Mouse (Mus musculus) cerebellum, postnatal 36 days (tissue): ENCODE data around the gene Ush2a.

Experiments
- DNase-seq, 2 experiments: peaks; one replicate each; pipeline ENCODE4 v3.0.0; 2021 to 2022; ENCODE audit warnings: mixed read lengths in 2 of 2

Gene Ush2a

DNA sequence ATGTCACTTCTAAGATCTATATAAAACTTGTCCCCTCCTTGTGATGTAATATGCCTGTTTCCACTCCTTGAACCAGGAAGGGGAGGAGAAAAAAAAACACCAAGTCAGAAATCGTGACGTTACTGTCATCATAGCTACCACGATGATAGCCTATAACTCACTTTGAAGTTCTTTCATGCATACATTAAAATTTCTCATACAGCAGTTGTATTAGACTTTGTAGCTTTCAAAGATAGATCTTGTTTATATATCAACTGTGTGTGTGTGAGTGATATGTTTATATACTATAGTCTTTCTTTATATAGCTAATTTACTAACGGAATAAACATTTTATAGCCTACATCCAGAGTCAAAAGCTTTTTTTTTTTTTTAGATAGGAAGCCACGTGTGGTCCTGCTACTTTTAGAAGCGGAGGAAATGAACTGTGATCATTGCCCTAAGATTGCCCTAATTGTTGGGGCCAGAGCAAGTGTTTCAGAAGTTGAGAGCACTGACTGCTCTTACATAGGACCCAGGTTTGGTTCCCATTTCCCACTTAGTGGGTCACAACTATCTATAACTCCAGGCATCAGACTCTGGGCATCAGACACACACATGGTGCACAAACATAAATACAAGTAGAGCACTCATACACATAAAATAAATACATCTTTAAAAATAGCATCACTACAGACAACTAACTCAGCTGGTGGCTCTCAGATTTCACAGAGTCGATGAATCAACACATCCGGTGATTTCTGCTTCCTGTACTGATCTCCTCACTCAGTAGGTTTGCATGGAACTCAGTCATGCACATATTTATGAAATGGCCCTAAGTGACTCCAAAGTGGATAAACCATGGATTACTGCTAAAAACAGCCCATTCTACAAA, 413.1 kb downstream of the Ush2a start:
- no peak for DNase-seq

DNA sequence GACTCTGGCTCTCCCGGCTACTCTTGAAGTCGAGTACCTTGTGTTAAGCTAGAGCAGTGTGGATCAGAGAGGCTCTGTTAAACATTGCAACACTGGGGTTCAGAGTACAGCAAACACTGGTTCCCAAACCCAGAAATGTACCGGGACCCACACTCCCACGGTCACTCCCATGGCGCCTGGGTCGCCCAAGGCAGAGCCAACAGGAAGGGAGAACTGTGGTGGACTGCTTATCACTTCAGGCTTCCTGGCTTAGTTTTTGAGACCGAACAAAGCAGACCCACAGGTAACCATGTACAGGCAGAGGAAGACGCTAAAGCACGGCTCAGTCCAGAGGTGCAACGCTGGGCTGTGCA, 413.7 kb downstream of the Ush2a start:
- DNase-seq = no peak

DNA sequence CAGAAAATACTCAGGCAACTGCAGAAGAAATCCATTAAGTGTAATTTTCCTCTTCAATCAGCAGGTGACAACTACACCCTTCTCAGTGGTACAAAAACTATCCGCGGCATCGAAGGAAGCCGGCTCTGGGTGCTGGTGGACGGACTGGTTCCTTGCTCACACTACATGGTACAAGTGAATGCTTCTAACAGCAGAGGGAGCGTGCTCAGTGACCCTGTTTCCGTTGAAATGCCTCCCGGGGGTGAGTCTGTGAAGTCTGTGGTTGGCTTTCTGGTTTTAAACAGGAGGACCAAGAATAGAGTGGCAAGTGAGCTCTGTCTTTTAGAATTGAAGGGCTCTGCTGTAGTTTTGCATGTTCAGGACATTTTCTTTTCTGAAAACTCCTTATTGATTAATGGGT, 416.4 kb downstream of the Ush2a start:
- DNase-seq = no peak

DNA sequence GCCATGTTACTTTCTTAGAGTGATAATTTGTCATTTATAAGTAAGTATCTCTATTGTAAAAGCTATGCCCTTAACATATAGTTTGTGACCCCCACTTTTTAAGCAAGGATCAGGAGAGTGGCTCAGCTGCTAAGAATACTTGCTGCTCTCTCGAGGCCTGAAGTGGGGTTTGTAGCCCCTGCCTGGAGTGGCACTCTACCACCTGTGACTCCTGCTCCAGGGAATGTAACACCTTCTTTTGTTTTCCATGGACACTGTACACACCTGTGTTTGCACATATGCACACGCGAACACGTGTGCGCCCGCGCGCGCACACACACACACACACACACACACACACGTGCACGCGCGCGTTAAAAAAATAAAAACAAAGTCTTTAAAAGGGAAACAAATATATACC, 424.5 kb downstream of the Ush2a start:
- DNase-seq = no peak

DNA sequence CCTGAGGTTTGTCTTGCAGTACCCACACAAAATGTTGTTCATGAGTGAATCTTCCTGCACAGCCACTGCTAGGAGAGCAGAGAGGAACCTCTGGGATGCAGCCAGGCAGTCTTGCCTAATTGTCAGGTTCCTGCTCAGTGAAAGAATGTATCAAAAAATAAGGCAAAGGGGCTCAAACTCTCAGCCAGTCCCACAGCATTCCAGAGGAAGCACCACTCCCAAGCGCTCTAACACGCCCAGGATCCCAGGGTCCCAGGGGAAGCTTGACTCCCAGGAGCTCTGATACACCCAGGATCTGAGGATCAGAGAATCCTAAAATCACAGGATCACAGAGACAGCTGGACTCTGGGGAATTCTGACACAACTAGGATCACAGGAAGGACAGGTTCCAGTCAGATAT, 434.5 kb downstream of the Ush2a start:
- no peak for DNase-seq

- no peak for DNase-seq
These were observed 446.4 kb downstream of the Ush2a start for GRCm38 (mm10) chr1:188708176-188708575.

- DNase-seq = no peak
These were observed 446.9 kb downstream of the Ush2a start for GRCm38 (mm10) chr1:188708694-188709093.

- DNase-seq = no peak
These were observed 452.3 kb downstream of the Ush2a start for GRCm38 (mm10) chr1:188714131-188714530.

GRCm38 (mm10) chr1:188714941-188715340, 453.1 kb downstream of the Ush2a start:
- no peak for DNase-seq

GRCm38 (mm10) chr1:188716886-188717285, 455.1 kb downstream of the Ush2a start:
- no peak for DNase-seq

DNA sequence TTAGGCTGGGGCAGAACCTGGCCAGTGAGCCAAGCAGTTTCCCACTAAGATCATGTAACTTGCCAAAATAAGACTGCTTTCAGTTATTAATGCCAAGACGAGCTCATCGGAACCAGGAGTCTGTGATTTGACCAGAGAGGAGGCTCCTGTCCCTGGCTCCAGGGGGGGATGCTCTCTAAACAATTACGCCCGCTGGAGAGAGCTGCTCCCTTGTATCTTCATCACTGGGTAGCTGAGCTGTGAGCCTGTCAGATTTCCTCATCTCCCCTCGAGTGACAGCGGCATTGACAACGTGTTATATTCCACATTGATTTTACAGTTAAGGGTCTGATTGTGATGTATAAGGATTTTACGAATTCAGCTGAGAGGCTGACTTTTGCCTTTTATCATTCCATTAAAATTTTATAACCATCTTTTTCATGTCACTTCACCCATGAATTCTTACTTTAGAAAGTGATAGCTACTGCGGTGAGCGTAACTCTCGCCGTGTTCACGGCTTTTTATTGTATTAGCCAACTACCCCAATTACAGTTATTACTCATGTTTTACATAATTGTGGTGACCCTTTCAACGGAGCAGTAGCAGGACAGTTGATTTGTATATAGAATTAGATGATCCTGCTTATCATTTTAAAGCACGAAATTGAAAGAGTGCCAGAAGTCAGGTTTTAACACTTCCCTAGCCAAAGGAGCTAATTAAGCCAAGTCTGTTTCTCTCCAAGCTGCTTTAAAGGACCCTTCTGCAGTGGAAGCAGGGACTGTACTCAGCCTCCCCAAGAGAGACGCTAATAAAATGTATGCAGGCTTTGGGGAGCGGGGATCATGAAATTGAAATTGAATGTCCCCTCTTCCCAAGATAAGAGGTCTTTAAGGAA, 463.5 kb downstream of the Ush2a start:
- no peak for DNase-seq

GRCm38 (mm10) chr1:188726937-188727336, 465.1 kb downstream of the Ush2a start:
- no peak for DNase-seq

- DNase-seq = no peak
These were observed 466.8 kb downstream of the Ush2a start for GRCm38 (mm10) chr1:188728625-188729024.

DNA sequence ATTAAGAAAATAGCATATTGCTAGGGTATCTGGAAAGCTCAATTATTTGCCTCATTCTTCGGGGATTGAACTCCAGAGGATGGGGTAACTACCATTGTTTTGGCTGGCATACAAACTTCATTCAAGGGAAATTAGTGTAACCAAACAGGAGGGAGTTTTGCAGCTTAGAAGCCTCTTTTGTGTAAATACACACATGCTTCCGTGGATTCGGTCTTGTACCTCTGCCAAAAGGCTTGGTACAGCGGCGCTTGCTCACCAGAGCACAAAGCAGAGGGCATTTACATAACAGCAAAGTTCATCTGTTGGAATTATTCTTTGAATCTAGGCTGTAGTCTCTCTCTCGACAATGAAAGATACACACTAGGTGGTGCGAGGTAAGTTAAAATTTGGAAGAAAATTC, 467.4 kb downstream of the Ush2a start:
- no peak for DNase-seq

- no peak for DNase-seq
These were observed 473.0 kb downstream of the Ush2a start for GRCm38 (mm10) chr1:188734741-188735266.

DNA sequence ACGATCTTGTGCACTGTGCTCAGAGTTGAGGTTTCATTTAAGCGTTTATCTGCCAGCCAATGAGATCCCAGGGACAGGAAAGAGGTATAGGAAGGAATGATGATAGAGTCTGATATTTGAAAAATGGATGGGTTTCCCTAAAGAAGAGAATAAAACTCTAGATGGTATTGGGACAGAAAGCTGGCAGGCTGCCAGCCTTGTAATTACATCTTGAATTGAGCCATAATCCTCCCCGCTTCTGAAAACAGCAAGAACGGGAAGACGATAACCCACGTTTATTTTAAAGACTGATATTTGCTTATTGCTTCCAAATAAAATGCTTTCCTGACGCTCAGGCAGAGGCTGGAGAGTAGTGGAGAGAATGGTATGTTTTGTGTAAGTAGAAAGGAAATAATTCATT, 481.1 kb downstream of the Ush2a start:
- DNase-seq = no peak

DNA sequence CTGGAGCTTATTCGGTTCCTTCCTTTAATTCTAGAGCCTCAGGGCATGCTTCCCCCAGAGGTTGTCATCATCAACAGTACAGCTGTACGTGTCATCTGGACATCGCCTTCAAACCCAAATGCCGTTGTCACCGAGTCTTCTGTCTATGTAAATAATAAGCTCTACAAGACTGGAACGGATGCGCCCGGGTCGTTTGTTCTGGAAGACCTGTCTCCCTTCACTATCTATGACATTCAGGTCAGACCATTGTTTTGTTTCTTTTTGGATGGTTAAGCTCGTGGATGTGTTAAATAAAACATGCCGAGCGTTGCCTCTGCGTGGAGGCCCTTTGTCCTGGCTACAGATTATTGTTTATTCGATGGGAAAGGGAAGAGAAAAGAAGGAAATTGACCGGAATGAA, 493.2 kb downstream of the Ush2a start:
- DNase-seq = no peak

- DNase-seq = no peak
These were observed 498.7 kb downstream of the Ush2a start for GRCm38 (mm10) chr1:188760515-188760914.

DNA sequence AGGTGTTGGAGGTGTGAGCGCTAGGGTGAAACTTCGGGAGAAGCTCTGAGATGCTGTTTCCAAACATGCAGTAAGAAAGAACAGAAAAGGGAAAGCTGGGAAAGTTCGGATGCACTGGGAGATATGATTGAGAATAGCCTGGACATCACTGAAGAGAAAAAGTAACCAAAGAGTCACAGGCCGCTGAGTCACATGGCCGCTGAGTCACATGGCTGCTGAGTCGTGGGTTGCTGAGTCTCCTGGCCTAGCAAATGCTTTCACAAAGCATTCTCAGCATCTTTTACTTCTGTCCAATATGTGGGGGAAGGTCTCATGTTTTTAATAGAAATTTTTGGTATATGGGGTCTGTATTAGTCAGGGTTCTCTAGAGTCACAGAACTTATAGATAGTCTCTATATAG, 500.6 kb downstream of the Ush2a start:
- DNase-seq = no peak

DNA sequence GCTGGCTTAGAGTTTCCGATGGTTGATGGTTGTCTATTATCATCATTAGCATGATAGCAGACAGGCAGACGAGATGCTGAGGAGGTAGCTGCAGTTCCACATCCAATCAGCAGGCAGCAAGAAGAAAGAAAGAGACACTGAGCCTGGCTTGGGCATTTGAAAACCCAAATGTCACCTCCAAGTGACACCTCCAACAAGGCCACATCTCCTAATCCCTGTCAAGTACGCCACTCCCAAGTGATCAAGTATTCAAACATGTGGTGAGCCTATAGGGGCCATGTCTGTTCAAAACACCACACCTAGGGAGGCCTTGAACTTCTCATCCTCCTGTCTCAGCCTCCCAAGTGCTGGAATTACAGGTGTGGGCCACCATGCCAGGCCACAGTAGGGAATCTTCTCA, 501.9 kb downstream of the Ush2a start:
- no peak for DNase-seq

GRCm38 (mm10) chr1:188770828-188771227, 509.0 kb downstream of the Ush2a start:
- DNase-seq = no peak

GRCm38 (mm10) chr1:188772516-188773229, 510.9 kb downstream of the Ush2a start:
- DNase-seq = no peak

- DNase-seq = no peak
These were observed 511.8 kb downstream of the Ush2a start for GRCm38 (mm10) chr1:188773631-188774030.
